Mouse (Mus musculus) ES-E14 (cell line): ENCODE results near the gene Sypl. TPM values are rescaled to one million over a fixed set of nuclear protein-coding genes. Genes with fewer than 3 reads are reported as not detected.
A peak's percentile ranks its signal among the peaks of the same experiment; 100 is the strongest.

Experiments
- DNase-seq: peaks from one replicate; pipeline ENCODE4 v3.0.0-alpha.2; 2013; ENCODE audit warnings: low read depth, low spot score
- H3K27ac ChIP-seq: 2 replicates; pipeline ENCODE4 v1.5.1; 2012; ENCODE audit warnings: low read depth, mild to moderate bottlenecking, low read length, moderate library complexity, mixed read lengths; ENCODE audit not compliant: poor library complexity, insufficient read depth, severe bottlenecking
- H3K36me3 ChIP-seq: 2 replicates; pipeline ENCODE4 v1.6.1; 2012; ENCODE audit warnings: mild to moderate bottlenecking, low read length, moderate library complexity, mixed read lengths; ENCODE audit not compliant: control insufficient read depth, poor library complexity, insufficient read depth, severe bottlenecking
- H3K4me1 ChIP-seq, 2 experiments: fragments of 150-350 bp in 1 of 2; sonication (generic) in 1 of 2; 2 replicates each; pipeline ENCODE4 v1.6.1; 2012; ENCODE audit warnings: low read length in 2 of 2, mild to moderate bottlenecking in 1 of 2, mixed read lengths in 1 of 2; ENCODE audit not compliant: control insufficient read depth in 2 of 2, insufficient read depth in 2 of 2, poor library complexity in 1 of 2
- H3K4me3 ChIP-seq, 2 experiments: fragments of 150-350 bp in 1 of 2; sonication (generic) in 1 of 2; 2 replicates each; pipeline ENCODE4 v1.5.1; 2012; ENCODE audit warnings: low read length in 2 of 2, low read depth in 1 of 2, mild to moderate bottlenecking in 1 of 2, mixed read lengths in 1 of 2; ENCODE audit not compliant: insufficient read depth in 1 of 2, poor library complexity in 1 of 2, severe bottlenecking in 1 of 2
- H3K9ac ChIP-seq: 2 replicates; pipeline ENCODE4 v1.6.1; 2012; ENCODE audit warnings: low read depth, mild to moderate bottlenecking, low read length, mixed read lengths; ENCODE audit not compliant: poor library complexity, insufficient read depth, severe bottlenecking
- H3K9me3 ChIP-seq: fragments of 150-350 bp; sonication (generic); 2 replicates; pipeline ENCODE4 v1.6.1; 2012; ENCODE audit warnings: low read depth, mild to moderate bottlenecking, low read length; ENCODE audit not compliant: control insufficient read depth, insufficient read depth
- CHD2 ChIP-seq: IDR thresholded peaks from 2 replicates; pipeline ENCODE4 v1.6.1; 2014; ENCODE audit warnings: mild to moderate bottlenecking, low read depth, low read length, inconsistent platforms
- HCFC1 ChIP-seq: IDR thresholded peaks from 2 replicates; pipeline ENCODE4 v1.6.1; 2012; ENCODE audit warnings: low read length, inconsistent platforms, borderline replicate concordance; ENCODE audit not compliant: insufficient read depth
- MAFK ChIP-seq: IDR thresholded peaks from 2 replicates; pipeline ENCODE4 v1.6.1; 2014; ENCODE audit warnings: mild to moderate bottlenecking, low read depth, low read length, inconsistent platforms; ENCODE audit not compliant: insufficient read depth
- ZC3H11A ChIP-seq: IDR thresholded peaks from 2 replicates; pipeline ENCODE4 v1.6.1; 2012; ENCODE audit warnings: low read depth, mild to moderate bottlenecking, inconsistent platforms, low read length, borderline replicate concordance
- ZNF384 ChIP-seq: IDR thresholded peaks from 2 replicates; pipeline ENCODE4 v1.6.1; 2012; ENCODE audit warnings: low read depth, low read length, inconsistent platforms
- in situ Hi-C, 2 experiments: fragments of 600-800 bp; cut with MboI; formaldehyde crosslinking; loops; one replicate each; pipeline ENCODE4 v1.15.1; 2025; ENCODE audit warnings: low sequenced_read_pairs in 2 of 2, inconsistent platforms in 1 of 2; ENCODE audit not compliant: unreplicated experiment in 2 of 2
- total RNA-seq: library from RNA; depleted of rRNA; stranded (reverse); fragments of 300-350 nt; gene quantifications from 2 replicates; pipeline ENCODE4 v1.2.3, GENCODE M21; 2012

Sypl gene
- total RNA-seq, 1 experiment, result 29.2 TPM

DNA sequence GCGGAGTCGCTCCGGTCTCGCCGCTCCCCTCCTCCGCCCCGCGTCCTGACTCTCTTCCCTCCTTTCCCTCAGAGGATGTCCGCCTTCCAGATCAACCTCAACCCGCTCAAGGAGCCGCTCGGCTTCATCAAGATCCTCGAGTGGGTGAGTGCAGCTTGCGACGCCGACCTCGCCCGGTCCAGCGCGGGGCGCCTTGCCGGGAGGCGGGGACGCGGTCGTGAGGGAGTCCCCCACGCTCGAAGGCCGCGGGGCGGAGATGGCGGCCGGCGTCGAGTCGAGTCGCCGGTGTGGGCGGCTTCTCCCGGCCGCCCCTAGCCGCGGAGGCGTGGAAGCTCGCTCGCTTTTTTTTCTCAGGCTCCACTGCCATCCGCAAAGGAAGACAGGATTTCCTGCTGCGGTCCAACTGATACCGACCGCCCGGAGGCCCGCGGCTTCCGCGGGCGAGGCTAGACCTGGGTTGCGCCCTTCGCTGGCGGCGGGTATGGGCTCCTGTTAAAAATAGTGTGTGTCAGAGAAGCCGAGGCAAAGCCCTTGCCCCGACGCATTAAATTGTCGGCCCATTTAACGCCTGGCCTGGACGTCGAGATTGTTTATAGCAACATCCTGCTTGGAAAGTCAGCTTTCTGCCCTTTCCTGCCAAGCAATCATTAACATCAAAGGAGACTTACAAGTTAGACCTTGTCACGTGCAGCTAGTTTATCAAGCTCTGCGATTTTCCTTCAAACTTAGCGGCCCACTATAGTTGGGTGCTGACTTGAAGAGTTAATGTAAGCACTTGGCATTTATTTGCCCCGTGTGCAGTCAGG is 728 bp downstream of the Sypl start:
- TF ChIP-seq MAFK, result no peak
- TF ChIP-seq HCFC1, result 0 out of 2 replicates have a peak, but pooled peaks have one; percentile 20
- Histone ChIP-seq H3K4me1 (peaks cover 2 to 3% of the 10 kb centered on the region in 2 experiments; a peak in 2 of 4 replicates), H3K9me3 (no peaks in the 10 kb centered on the region), H3K4me3 (peak overlapping the region; percentile 82 to 100), H3K27ac (no peak overlapping the region), H3K9ac (peak overlapping the region; percentile 86), H3K36me3 (no peaks in the 10 kb centered on the region)
- in situ Hi-C loops, result no loop called here
- peak; percentile 12 for DNase-seq

GRCm38 (mm10) chr12:32955037-32955436 is 1.3 kb downstream of the Sypl start:
- Histone ChIP-seq H3K9me3 (no peaks in the 10 kb centered on the region), H3K4me1 (peaks cover 2 to 3% of the 10 kb centered on the region in 2 experiments; a peak in 2 of 4 replicates), H3K9ac (peak overlapping the region; percentile 86; the same call in 1 of the 2 replicates), H3K27ac (no peak overlapping the region), H3K4me3 (peak overlapping the region; percentile 82 to 100), H3K36me3 (no peaks in the 10 kb centered on the region)
- DNase-seq, result no peak
- TF ChIP-seq HCFC1, result no peak
- no peak for TF ChIP-seq ZC3H11A
- TF ChIP-seq ZNF384, result no peak
- TF ChIP-seq MAFK, result no peak
- TF ChIP-seq CHD2, result no peak
- in situ Hi-C loops, result no loop called here

DNA sequence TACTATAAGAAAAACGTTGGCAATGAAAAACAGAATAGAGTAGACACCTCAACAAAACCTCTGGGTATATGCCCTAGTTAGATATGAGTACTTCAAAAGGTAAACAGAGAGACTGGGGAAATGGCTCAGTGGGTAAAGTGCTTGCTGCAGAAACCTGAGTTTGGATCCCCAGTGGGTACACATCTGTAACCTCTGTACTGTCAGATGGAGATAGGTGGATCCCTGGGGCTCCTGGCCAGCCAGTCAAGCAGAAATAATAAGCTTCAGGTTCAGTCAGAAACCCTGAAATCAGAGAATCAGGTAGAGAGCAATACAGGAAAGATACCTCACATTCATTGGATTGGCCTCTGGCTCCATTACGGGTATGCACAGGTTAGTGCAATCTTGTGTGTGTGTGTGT is 3.5 kb downstream of the Sypl start:
- Histone ChIP-seq H3K36me3 (no peaks in the 10 kb centered on the region), H3K9me3 (no peaks in the 10 kb centered on the region), H3K4me1 (peaks cover 2 to 3% of the 10 kb centered on the region in 2 experiments; a peak in 2 of 4 replicates), H3K9ac (no peak overlapping the region), H3K27ac (no peak overlapping the region), H3K4me3 (no peak overlapping the region)
- in situ Hi-C loops, result no loop called here
- no peak for DNase-seq
- TF ChIP-seq MAFK (no peak), ZNF384 (no peak), CHD2 (no peak)

DNA sequence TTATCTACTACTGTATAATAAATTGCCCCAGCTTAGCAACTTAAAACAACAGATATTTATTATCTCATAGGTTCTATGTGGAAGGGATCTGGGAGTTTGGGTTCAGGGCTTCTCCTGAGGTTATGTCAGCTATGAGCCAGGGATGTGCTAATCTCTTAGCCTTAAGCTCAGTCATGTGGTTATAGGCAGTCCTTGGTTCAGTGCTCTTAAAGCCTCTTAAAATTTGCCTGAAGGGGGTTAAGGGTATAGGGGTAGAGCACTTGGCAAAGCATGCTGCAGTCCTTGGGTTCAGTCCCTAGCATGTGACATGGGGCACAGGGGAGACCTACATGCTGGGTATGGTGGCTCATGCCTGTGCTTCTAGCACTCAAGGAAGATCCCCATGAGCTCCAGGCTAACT is 8.4 kb downstream of the Sypl start:
- no peaks in the 10 kb centered on the region for H3K36me3 ChIP-seq
- in situ Hi-C loops, result no loop called here
- no peak overlapping the region for H3K4me3 ChIP-seq
- no peak for DNase-seq
- no peaks in the 10 kb centered on the region for H3K9me3 ChIP-seq
- TF ChIP-seq CHD2, result no peak
- no peak for TF ChIP-seq ZC3H11A
- no peak for TF ChIP-seq HCFC1
- TF ChIP-seq ZNF384, result no peak
- no peak for TF ChIP-seq MAFK
- no peak overlapping the region for H3K27ac ChIP-seq
- H3K4me1 ChIP-seq, result no peaks in the 10 kb centered on the region
- H3K9ac ChIP-seq, result no peak overlapping the region
